Mouse (Mus musculus): ENCODE measurements at regions not wholly inside any gene's neighbourhood (a gene's known extent, or its start where the extent isn't known, plus 50 kb on each side); places are given as distances from the start of the nearest gene placed in this dataset.

GRCm38 (mm10) chr5:111659229-111659628 lies 74.5 kb upstream of the Gm26897 start:
- DNase-seq (ENCODE audit: low spot score), result no peak

GRCm38 (mm10) chr5:111660447-111660846 lies 73.3 kb upstream of the Gm26897 start:
- DNase-seq (ENCODE audit: low spot score), result no peak

GRCm38 (mm10) chr5:111660968-111661367 lies 72.8 kb upstream of the Gm26897 start:
- no peak for DNase-seq (ENCODE audit: low spot score)

- DNase-seq (ENCODE audit: low spot score), result no peak
Measured at GRCm38 (mm10) chr5:111661971-111662370, 71.8 kb upstream of the Gm26897 start.

GRCm38 (mm10) chr5:111663831-111664230 lies 69.9 kb upstream of the Gm26897 start:
- no peak for DNase-seq (ENCODE audit: low spot score)

- DNase-seq (ENCODE audit: low spot score), result no peak
Measured at GRCm38 (mm10) chr5:111665406-111665805, 68.3 kb upstream of the Gm26897 start.

GRCm38 (mm10) chr5:111666007-111666406 lies 67.7 kb upstream of the Gm26897 start:
- no peak for DNase-seq (ENCODE audit: low spot score)

- no peak for DNase-seq (ENCODE audit: low spot score)
Measured at GRCm38 (mm10) chr5:111667901-111668300, 65.8 kb upstream of the Gm26897 start.

- DNase-seq (ENCODE audit: low spot score), result no peak
Measured at GRCm38 (mm10) chr5:111669139-111669538, 64.6 kb upstream of the Gm26897 start.

- DNase-seq (ENCODE audit: low spot score), result no peak
Measured at GRCm38 (mm10) chr5:111671762-111672161, 62.0 kb upstream of the Gm26897 start.

GRCm38 (mm10) chr5:111674976-111675672 lies 58.6 kb upstream of the Gm26897 start:
- no peak for DNase-seq (ENCODE audit: low spot score)

- peak; percentile 62 for DNase-seq (ENCODE audit: low spot score)
Measured at GRCm38 (mm10) chr5:111675673-111676261, 58.0 kb upstream of the Gm26897 start.

GRCm38 (mm10) chr5:111677847-111678311 lies 55.8 kb upstream of the Gm26897 start:
- DNase-seq (ENCODE audit: low spot score), result no peak

GRCm38 (mm10) chr5:111678496-111678895 lies 55.2 kb upstream of the Gm26897 start:
- no peak for DNase-seq (ENCODE audit: low spot score)

GRCm38 (mm10) chr5:111681362-111682028 lies 52.2 kb upstream of the Gm26897 start:
- no peak for DNase-seq (ENCODE audit: low spot score)

GRCm38 (mm10) chr5:111682899-111683298 lies 50.8 kb upstream of the Gm26897 start:
- no peak for DNase-seq (ENCODE audit: low spot score)

Measured in ovary, postnatal 10 days (tissue).